Mouse (Mus musculus) heart, embryonic 14.5 days (tissue): Measurements from ENCODE around the gene Synj2. TPM values are rescaled to one million over a fixed set of nuclear protein-coding genes. Genes with fewer than 3 reads are reported as not detected.

Experiments used
- ATAC-seq: fragments of 200-750 bp; cut with Nextera tagmentation; 2 replicates; pipeline ENCODE4 v1.8.0; 2017; ENCODE audit warnings: low read depth, moderate TSS enrichment; ENCODE audit not compliant: insufficient number of reproducible peaks, insufficient read depth, low FRiP score
- H3K27ac ChIP-seq, 2 experiments: fragments of 200-500 bp in 1 of 2; fragments of 300-500 bp in 1 of 2; sonication (generic) in 1 of 2; replicated peaks in 1 of 2; 2 replicates each; pipeline ENCODE4 v1.5.1; 2012 to 2014; ENCODE audit warnings: low read depth in 2 of 2, low read length in 2 of 2, control low read depth in 1 of 2, mild to moderate bottlenecking in 1 of 2, mixed read lengths in 1 of 2; ENCODE audit not compliant: control insufficient read depth in 1 of 2, insufficient read depth in 1 of 2
- H3K27me3 ChIP-seq: fragments of 300-500 bp; sonication (generic); 2 replicates; pipeline ENCODE4 v1.6.1; 2014; ENCODE audit warnings: mild to moderate bottlenecking, low read length, control low read depth; ENCODE audit not compliant: control insufficient read depth, insufficient read depth
- H3K36me3 ChIP-seq: fragments of 300-500 bp; sonication (generic); 2 replicates; pipeline ENCODE4 v1.6.1; 2014; ENCODE audit warnings: mild to moderate bottlenecking, control low read depth, low read length, mixed read lengths; ENCODE audit not compliant: control insufficient read depth, insufficient read depth
- H3K4me1 ChIP-seq, 2 experiments: fragments of 200-500 bp in 1 of 2; fragments of 300-500 bp in 1 of 2; sonication (generic) in 1 of 2; 2 replicates each; pipeline ENCODE4 v1.6.1; 2012 to 2014; ENCODE audit warnings: low read length in 2 of 2, control low read depth in 1 of 2, mixed read lengths in 1 of 2; ENCODE audit not compliant: control insufficient read depth in 2 of 2, insufficient read depth in 2 of 2
- H3K4me2 ChIP-seq: fragments of 300-500 bp; sonication (generic); 2 replicates; pipeline ENCODE4 v1.6.1; 2014; ENCODE audit warnings: mild to moderate bottlenecking, low read length
- H3K4me3 ChIP-seq, 2 experiments: fragments of 200-500 bp in 1 of 2; fragments of 300-500 bp in 1 of 2; sonication (generic) in 1 of 2; 2 replicates each; pipeline ENCODE4 v1.5.1; 2012 to 2014; ENCODE audit warnings: low read length in 2 of 2, mild to moderate bottlenecking in 2 of 2, control low read depth in 1 of 2, low read depth in 1 of 2, moderate library complexity in 1 of 2; ENCODE audit not compliant: control insufficient read depth in 1 of 2, insufficient read depth in 1 of 2
- H3K9ac ChIP-seq: fragments of 300-500 bp; sonication (generic); 2 replicates; pipeline ENCODE4 v1.6.1; 2014; ENCODE audit warnings: mild to moderate bottlenecking, low read length
- H3K9me3 ChIP-seq: fragments of 300-500 bp; sonication (generic); 2 replicates; pipeline ENCODE4 v1.6.1; 2016; ENCODE audit warnings: low read length, control low read depth; ENCODE audit not compliant: control insufficient read depth
- WGBS: fragments of 180-500 bp; shearing (Covaris S2); extraction: QIAGEN DNeasy Blood & Tissue Kit; methylation state at CpG from one replicate; pipeline ENCODE4 v1.1.7; 2014; 5-methylcytosine and 5-hydroxymethylcytosine counted together
- polyA plus RNA-seq: library from polyadenylated mRNA; unstranded; fragments of >200 nt; fragmentation: Nextera tagmentation; extraction: Ambion mirVana; gene quantifications from 2 replicates; pipeline ENCODE4 v1.2.1, GENCODE M21; 2014

Gene Synj2
- polyA plus RNA-seq, 1 experiment from 2014 or later: 4.3 TPM

DNA sequence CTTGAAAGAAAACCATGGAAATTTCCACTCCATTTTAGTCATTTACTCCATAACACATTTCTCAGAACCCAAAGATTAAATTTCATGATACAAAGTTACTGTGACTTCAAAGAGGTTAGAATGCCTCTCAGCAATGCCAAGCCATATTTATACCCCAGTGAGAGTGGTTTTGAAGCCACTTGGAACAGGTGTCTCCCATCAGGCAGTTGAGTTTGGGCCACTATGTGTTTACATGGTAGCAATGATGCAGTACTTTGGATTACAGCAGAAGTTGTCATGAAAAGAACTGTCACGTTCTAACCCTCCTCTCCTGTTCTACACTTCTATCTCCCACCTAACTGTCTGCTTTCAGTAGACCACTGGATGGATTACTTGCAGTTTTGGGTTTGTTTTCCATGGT lies 2.0 kb downstream of the Synj2 start:
- no peaks in the 10 kb centered on the region for H3K9me3 ChIP-seq
- no peak overlapping the region for H3K4me3 ChIP-seq
- no peak overlapping the region for H3K9ac ChIP-seq
- no peaks in the 10 kb centered on the region; the same call in 1 of the 2 replicates for H3K27me3 ChIP-seq
- H3K4me2 ChIP-seq: no peak overlapping the region
- no peak overlapping the region for H3K27ac ChIP-seq
- H3K4me1 ChIP-seq: peaks cover 0 to 18% of the 10 kb centered on the region in 2 experiments
- WGBS: 57% methylated on average over 1 of the region's 1 CpGs
- no peak for ATAC-seq
- no peaks in the 10 kb centered on the region for H3K36me3 ChIP-seq

GRCm38 (mm10) chr17:5947039-5947438 lies 6.0 kb downstream of the Synj2 start:
- no peak overlapping the region for H3K4me3 ChIP-seq
- no peaks in the 10 kb centered on the region for H3K9me3 ChIP-seq
- no peak overlapping the region for H3K9ac ChIP-seq
- no peak overlapping the region for H3K4me2 ChIP-seq
- H3K4me1 ChIP-seq: peaks cover 0 to 9% of the 10 kb centered on the region in 2 experiments; a peak in 2 of 4 replicates
- ATAC-seq: no peak
- H3K36me3 ChIP-seq: no peaks in the 10 kb centered on the region
- WGBS: 71% methylated on average over 3 of the region's 3 CpGs
- no peak overlapping the region for H3K27ac ChIP-seq
- H3K27me3 ChIP-seq: no peaks in the 10 kb centered on the region

GRCm38 (mm10) chr17:5952455-5952854 lies 11.4 kb downstream of the Synj2 start:
- Histone ChIP-seq H3K36me3 (no peaks in the 10 kb centered on the region), H3K4me3 (no peak overlapping the region), H3K9ac (no peak overlapping the region), H3K9me3 (no peaks in the 10 kb centered on the region), H3K27ac (no peak overlapping the region), H3K27me3 (no peaks in the 10 kb centered on the region), H3K4me2 (no peak overlapping the region), H3K4me1 (0 out of 4 replicates have a peak, but pooled peaks cover 0 to 4% of the 10 kb centered on the region in 2 experiments)
- 79% methylated on average over 4 of the region's 4 CpGs for WGBS
- no peak for ATAC-seq

GRCm38 (mm10) chr17:5956350-5957000 lies 15.4 kb downstream of the Synj2 start:
- 81% methylated on average over 2 of the region's 2 CpGs for WGBS
- no peak overlapping the region for H3K9ac ChIP-seq
- H3K4me1 ChIP-seq: peaks cover 9 to 29% of the 10 kb centered on the region in 2 experiments
- H3K36me3 ChIP-seq: no peaks in the 10 kb centered on the region
- no peak for ATAC-seq
- H3K4me2 ChIP-seq: no peak overlapping the region
- no peak overlapping the region for H3K4me3 ChIP-seq
- H3K27ac ChIP-seq: no peak overlapping the region
- no peaks in the 10 kb centered on the region for H3K27me3 ChIP-seq
- H3K9me3 ChIP-seq: no peaks in the 10 kb centered on the region

DNA sequence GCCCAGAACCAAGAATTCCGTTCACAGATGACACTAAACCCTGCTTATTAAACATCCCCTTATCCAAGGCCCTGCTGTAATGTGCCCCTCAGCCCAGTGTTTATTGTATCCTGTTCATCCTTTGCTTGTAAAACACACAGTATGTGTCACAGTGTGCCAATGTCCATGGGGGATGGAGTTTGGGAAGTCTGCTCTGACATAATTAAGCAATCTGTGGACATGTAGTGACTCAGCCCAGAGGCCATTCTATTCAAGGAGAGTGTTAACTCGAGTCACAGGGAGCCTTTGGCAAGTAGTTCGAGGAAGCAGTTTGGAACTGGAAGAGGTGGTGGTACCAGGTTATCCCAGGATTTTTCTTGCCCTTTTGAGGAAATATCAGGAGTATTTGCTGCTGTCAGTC lies 16.0 kb downstream of the Synj2 start:
- H3K4me3 ChIP-seq: no peak overlapping the region
- no peaks in the 10 kb centered on the region for H3K36me3 ChIP-seq
- H3K27me3 ChIP-seq: no peaks in the 10 kb centered on the region
- 0 out of 2 replicates have a peak overlapping the region, but pooled peaks have one; percentile 0 for H3K9ac ChIP-seq
- H3K27ac ChIP-seq: no peak overlapping the region
- 50% methylated on average over 3 of the region's 3 CpGs for WGBS
- no peak for ATAC-seq
- no peak overlapping the region for H3K4me2 ChIP-seq
- H3K4me1 ChIP-seq: peaks cover 9 to 29% of the 10 kb centered on the region in 2 experiments
- H3K9me3 ChIP-seq: no peaks in the 10 kb centered on the region

DNA sequence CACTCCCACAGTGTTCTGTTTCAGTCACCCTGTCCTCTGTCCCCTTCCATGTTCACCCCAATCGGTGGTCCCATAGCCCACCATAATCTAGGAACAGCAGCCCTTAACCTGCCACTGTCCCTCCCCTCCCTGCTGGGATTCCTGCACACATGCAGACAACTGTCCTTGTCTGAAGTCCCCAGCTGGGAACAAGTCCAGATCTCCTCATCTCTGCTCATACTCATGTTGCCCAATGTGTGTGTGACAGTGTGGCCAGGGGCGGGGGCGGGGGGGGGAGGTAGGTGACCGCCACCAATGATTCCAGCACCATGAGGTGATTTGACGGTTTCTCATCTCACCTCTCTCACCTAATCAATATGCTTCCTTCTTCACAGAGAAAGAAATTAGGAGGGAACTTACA lies 17.1 kb downstream of the Synj2 start:
- no peaks in the 10 kb centered on the region for H3K36me3 ChIP-seq
- H3K4me2 ChIP-seq: no peak overlapping the region
- no peak overlapping the region for H3K9ac ChIP-seq
- H3K9me3 ChIP-seq: no peaks in the 10 kb centered on the region
- 80% methylated on average over 5 of the region's 5 CpGs for WGBS
- H3K4me1 ChIP-seq: peaks cover 9 to 29% of the 10 kb centered on the region in 2 experiments
- no peak for ATAC-seq
- no peak overlapping the region for H3K4me3 ChIP-seq
- no peak overlapping the region for H3K27ac ChIP-seq
- H3K27me3 ChIP-seq: no peaks in the 10 kb centered on the region

- WGBS: 86% methylated on average over 10 of the region's 10 CpGs
- Histone ChIP-seq H3K9me3 (no peaks in the 10 kb centered on the region), H3K4me2 (no peak overlapping the region), H3K4me3 (no peak overlapping the region), H3K27me3 (no peaks in the 10 kb centered on the region), H3K27ac (no peak overlapping the region), H3K4me1 (peaks cover 9 to 29% of the 10 kb centered on the region in 2 experiments), H3K9ac (no peak overlapping the region), H3K36me3 (no peaks in the 10 kb centered on the region)
- no peak; the same call in 1 of the 2 replicates for ATAC-seq
Observed at GRCm38 (mm10) chr17:5958636-5959035, 17.6 kb downstream of the Synj2 start.

DNA sequence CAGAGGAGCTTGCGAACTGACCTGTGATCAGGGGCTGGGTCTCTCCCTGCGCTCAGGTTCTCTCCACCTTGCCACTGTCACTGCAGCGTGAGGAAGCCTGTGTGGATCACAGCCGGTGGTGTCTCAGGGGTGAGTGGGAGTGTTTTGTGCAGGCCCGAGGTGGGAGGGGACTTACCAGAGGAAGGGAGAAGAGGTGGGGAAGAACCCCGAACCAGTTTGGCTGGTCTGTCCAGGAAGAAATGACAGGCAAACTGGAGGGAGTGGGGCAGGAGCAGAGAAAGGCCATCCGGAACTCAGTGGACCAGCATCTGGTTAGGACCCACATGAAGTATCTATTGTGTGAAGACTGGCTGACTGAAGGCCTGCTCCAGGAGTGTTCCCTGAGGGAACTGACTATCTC lies 18.0 kb downstream of the Synj2 start:
- Histone ChIP-seq H3K4me3 (no peak overlapping the region), H3K4me1 (peaks cover 9 to 29% of the 10 kb centered on the region in 2 experiments), H3K4me2 (no peak overlapping the region), H3K36me3 (no peaks in the 10 kb centered on the region), H3K27ac (no peak overlapping the region), H3K9me3 (no peaks in the 10 kb centered on the region), H3K27me3 (no peaks in the 10 kb centered on the region), H3K9ac (no peak overlapping the region)
- WGBS: 64% methylated on average over 7 of the region's 7 CpGs
- no peak for ATAC-seq
